Mouse (Mus musculus): Measurements from ENCODE around the gene Man2a2.
A peak's percentile ranks its signal among the peaks of the same experiment; 100 is the strongest.

The Man2a2 gene

GRCm38 (mm10) chr7:80371041-80371751 is at the start of gene Man2a2:
Gene Man2a2 (minus strand): TSS chr7:80371375.
- DNase-seq (ENCODE audit: low spot score in 2 of 2): peak; percentile 64 to 76

- DNase-seq (ENCODE audit: low spot score in 2 of 2): no peak
Observed at GRCm38 (mm10) chr7:80420586-80420985, 49.4 kb upstream of the Man2a2 start.

- DNase-seq (ENCODE audit: low spot score in 2 of 2): no peak
Observed at GRCm38 (mm10) chr7:80419278-80419677, 48.1 kb upstream of the Man2a2 start.

- DNase-seq (ENCODE audit: low spot score in 2 of 2): no peak
Observed at GRCm38 (mm10) chr7:80418036-80418435, 46.9 kb upstream of the Man2a2 start.

- DNase-seq (ENCODE audit: low spot score in 2 of 2): no peak
Observed at GRCm38 (mm10) chr7:80417601-80418000, 46.4 kb upstream of the Man2a2 start.

- no peak for DNase-seq (ENCODE audit: low spot score in 2 of 2)
Observed at GRCm38 (mm10) chr7:80416969-80417368, 45.8 kb upstream of the Man2a2 start.

- no peak for DNase-seq (ENCODE audit: low spot score in 2 of 2)
Observed at GRCm38 (mm10) chr7:80414303-80414855, 43.2 kb upstream of the Man2a2 start.

GRCm38 (mm10) chr7:80413512-80414302 is 42.5 kb upstream of the Man2a2 start:
- DNase-seq (ENCODE audit: low spot score in 2 of 2): no peak

GRCm38 (mm10) chr7:80412781-80413180 is 41.6 kb upstream of the Man2a2 start:
- DNase-seq (ENCODE audit: low spot score in 2 of 2): no peak

GRCm38 (mm10) chr7:80412279-80412678 is 41.1 kb upstream of the Man2a2 start:
- no peak for DNase-seq (ENCODE audit: low spot score in 2 of 2)

GRCm38 (mm10) chr7:80410380-80410779 is 39.2 kb upstream of the Man2a2 start:
- no peak for DNase-seq (ENCODE audit: low spot score in 2 of 2)

GRCm38 (mm10) chr7:80407712-80408111 is 36.5 kb upstream of the Man2a2 start:
- DNase-seq (ENCODE audit: low spot score in 2 of 2): no peak

GRCm38 (mm10) chr7:80406186-80406585 is 35.0 kb upstream of the Man2a2 start:
- DNase-seq (ENCODE audit: low spot score in 2 of 2): no peak

- no peak for DNase-seq (ENCODE audit: low spot score in 2 of 2)
Observed at GRCm38 (mm10) chr7:80405188-80405695, 34.1 kb upstream of the Man2a2 start, which contains the start of gene Furin. Gene Furin (minus strand): TSS chr7:80405436.

GRCm38 (mm10) chr7:80404101-80404894 is 33.1 kb upstream of the Man2a2 start:
- DNase-seq (ENCODE audit: low spot score in 2 of 2): no peak

GRCm38 (mm10) chr7:80403551-80403950 is 32.4 kb upstream of the Man2a2 start:
- no peak for DNase-seq (ENCODE audit: low spot score in 2 of 2)

GRCm38 (mm10) chr7:80402651-80403321 is 31.6 kb upstream of the Man2a2 start:
- DNase-seq (ENCODE audit: low spot score in 2 of 2): peak; percentile 56 to 68

GRCm38 (mm10) chr7:80401860-80402641 is 30.9 kb upstream of the Man2a2 start:
- peak in 1 of 2 experiments; percentile 38 for DNase-seq (ENCODE audit: low spot score in 2 of 2)

- DNase-seq (ENCODE audit: low spot score in 2 of 2): no peak
Observed at GRCm38 (mm10) chr7:80401041-80401859, 30.1 kb upstream of the Man2a2 start.

All from spleen, postnatal 14 days (tissue).